ENCODE assay signal across 8 mouse cellular contexts in genomic region chr2:119742461-119743175, GRCm38 (mm10). TPM values are rescaled to one million over a fixed set of nuclear protein-coding genes. Genes with fewer than 3 reads are reported as not detected.
DNase-seq lines count a peak whose midpoint lies in the region; ATAC-seq and TF ChIP-seq lines count a peak whose summit lies in the region.

No protein-coding gene starts in this region.

- H3K27ac ChIP-seq in CH12.LX (ENCODE audit: insufficient read depth, low read depth): no peak overlapping the region
- H3K27ac ChIP-seq in embryonic facial prominence, embryonic 11.5 days (replicated peaks; ENCODE audit: low read depth, low read length): no peak overlapping the region
- no peak overlapping the region for H3K27ac ChIP-seq in hindbrain, embryonic 12.5 days
- no peak overlapping the region for H3K27ac ChIP-seq in limb, embryonic 15.5 days

- in situ Hi-C loops in CH12.LX (cut with MboI; ENCODE audit: low pct_ligation_motif_present, low pct_unique_long_range_greater_than_20kb, low sequenced_read_pairs): no loop called here

- no peak for DNase-seq in frontal cortex, postnatal 14 days (ENCODE audit: low spot score in 2 of 2)
- DNase-seq in CH12.LX (ENCODE audit: extremely low read depth): no peak
- peak; percentile 28 for DNase-seq in embryonic facial prominence, embryonic 11.5 days (ENCODE audit: low spot score)
- peak; percentile 55 to 57 for DNase-seq in thymus, adult 18-20 months

- under 1% methylated on average over 56 of the region's 70 CpGs for whole genome bisulfite sequencing in embryonic facial prominence, embryonic 11.5 days
- 1% methylated on average over 62 of the region's 70 CpGs for WGBS in hindbrain, embryonic 12.5 days
- under 1% methylated on average over 67 of the region's 70 CpGs for WGBS in limb, embryonic 15.5 days

- dilution Hi-C loops in CH12.LX (cut with MboI; ENCODE audit: extremely low pct_ligation_motif_present, extremely low pct_unique_long_range_greater_than_20kb, low sequenced_read_pairs): no loop called here

- TF ChIP-seq CTCF in CH12.LX (conservative IDR thresholded peaks at IDR 0.05 in 1 of 2, IDR thresholded peaks at IDR 0.05 in 1 of 2; ENCODE audit: low read depth in 2 of 2, low read length in 2 of 2): no peak

- no peak for TF ChIP-seq EP300 in CH12.LX (IDR thresholded peaks at IDR 0.05; ENCODE audit: low read length)

- no peaks in the 10 kb centered on the region for H3K79me2 ChIP-seq in CH12.LX (replicated peaks; ENCODE audit: control insufficient read depth, extremely low read depth, insufficient read depth, poor library complexity, severe bottlenecking)
- H3K79me2 ChIP-seq in myocyte (ENCODE audit: control insufficient read depth, insufficient read depth): no peaks in the 10 kb centered on the region

- H3K4me2 ChIP-seq in CH12.LX (ENCODE audit: insufficient read depth, low read depth, poor library complexity, severe bottlenecking) (peak overlapping the region; percentile 41), myocyte (ENCODE audit: low read depth) (peak overlapping the region; percentile 92)
- peak overlapping the region; percentile 100 for H3K4me2 ChIP-seq in embryonic facial prominence, embryonic 11.5 days (ENCODE audit: low read depth, low read length)
- H3K4me2 ChIP-seq in hindbrain, embryonic 12.5 days (replicated peaks): peak overlapping the region; percentile 98
- peak overlapping the region; percentile 100 for H3K4me2 ChIP-seq in limb, embryonic 15.5 days

- H3K9ac ChIP-seq in CH12.LX (ENCODE audit: insufficient read depth, low read depth): peak overlapping the region; percentile 2; the same call in 1 of the 2 replicates
- H3K9ac ChIP-seq in embryonic facial prominence, embryonic 11.5 days (replicated peaks; ENCODE audit: low read length): peak overlapping the region; percentile 62
- H3K9ac ChIP-seq in hindbrain, embryonic 12.5 days: peak overlapping the region; percentile 64
- H3K9ac ChIP-seq in limb, embryonic 15.5 days: peak overlapping the region; percentile 44

- TF ChIP-seq POLR2A in CH12.LX (IDR thresholded peaks at IDR 0.05; ENCODE audit: low read depth, low read length): no peak
- no peak for TF ChIP-seq POLR2A in myocyte (IDR thresholded peaks at IDR 0.05; ENCODE audit: insufficient read length, low read depth)

- TF ChIP-seq RAD21 in CH12.LX (IDR thresholded peaks at IDR 0.05; ENCODE audit: low read depth, low read length): no peak

- H3K36me3 ChIP-seq in CH12.LX (replicated peaks in 1 of 2; ENCODE audit: control insufficient read depth in 1 of 2, insufficient read depth in 1 of 2, low read length in 1 of 2): no peaks in the 10 kb centered on the region
- H3K36me3 ChIP-seq in embryonic facial prominence, embryonic 11.5 days (replicated peaks; ENCODE audit: control insufficient read depth, insufficient read depth, low read depth, low read length): no peaks in the 10 kb centered on the region
- H3K36me3 ChIP-seq in hindbrain, embryonic 12.5 days: no peaks in the 10 kb centered on the region
- H3K36me3 ChIP-seq in limb, embryonic 15.5 days: no peaks in the 10 kb centered on the region
- H3K36me3 ChIP-seq in myocyte (ENCODE audit: control insufficient read depth, insufficient read depth): no peaks in the 10 kb centered on the region

- peak overlapping the region; percentile 1 for H3ac ChIP-seq in myocyte (ENCODE audit: control insufficient read depth, insufficient read length)

- H3K27me3 ChIP-seq in CH12.LX (replicated peaks) (peaks cover 14% of the 10 kb centered on the region), myocyte (ENCODE audit: control insufficient read depth, insufficient read depth, insufficient read length) (peaks cover 6% of the 10 kb centered on the region)
- peaks cover 35% of the 10 kb centered on the region for H3K27me3 ChIP-seq in embryonic facial prominence, embryonic 11.5 days (ENCODE audit: control insufficient read depth, insufficient read depth, low read length)
- peaks cover 72% of the 10 kb centered on the region for H3K27me3 ChIP-seq in hindbrain, embryonic 12.5 days
- peaks cover 47% of the 10 kb centered on the region for H3K27me3 ChIP-seq in limb, embryonic 15.5 days

- H3K4me3 ChIP-seq in CH12.LX (replicated peaks in 1 of 3; ENCODE audit: low read depth in 2 of 3, low read length in 2 of 3, poor library complexity in 1 of 3) (peak overlapping the region; percentile 38 to 63 (median 58)), myocyte (peak overlapping the region; percentile 25)
- H3K4me3 ChIP-seq in embryonic facial prominence, embryonic 11.5 days (ENCODE audit: low read depth, low read length): peak overlapping the region; percentile 62
- peak overlapping the region; percentile 58 for H3K4me3 ChIP-seq in hindbrain, embryonic 12.5 days
- H3K4me3 ChIP-seq in limb, embryonic 15.5 days: peak overlapping the region; percentile 70

- peaks cover 6 to 27% of the 10 kb centered on the region in 2 experiments for H3K4me1 ChIP-seq in CH12.LX (ENCODE audit: control insufficient read depth in 1 of 2, insufficient read depth in 2 of 2)
- H3K4me1 ChIP-seq in embryonic facial prominence, embryonic 11.5 days (ENCODE audit: control insufficient read depth, insufficient read depth, low read length): peaks cover 14% of the 10 kb centered on the region
- peaks cover 34% of the 10 kb centered on the region for H3K4me1 ChIP-seq in hindbrain, embryonic 12.5 days
- peaks cover 38% of the 10 kb centered on the region for H3K4me1 ChIP-seq in limb, embryonic 15.5 days

- H3K9me3 ChIP-seq in CH12.LX (replicated peaks; ENCODE audit: low read length): no peaks in the 10 kb centered on the region
- no peaks in the 10 kb centered on the region for H3K9me3 ChIP-seq in embryonic facial prominence, embryonic 11.5 days (replicated peaks; ENCODE audit: control insufficient read depth, low read length)
- no peaks in the 10 kb centered on the region for H3K9me3 ChIP-seq in hindbrain, embryonic 12.5 days (replicated peaks)
- no peaks in the 10 kb centered on the region for H3K9me3 ChIP-seq in limb, embryonic 15.5 days

- peak; percentile 5; the same call in 1 of the 2 replicates for ATAC-seq in frontal cortex, adult (ENCODE audit: low TSS enrichment)
- ATAC-seq in embryonic facial prominence, embryonic 11.5 days (replicated peaks; ENCODE audit: insufficient number of reproducible peaks, low FRiP score, low TSS enrichment, low read depth): peak; percentile 27
- peak; percentile 37 for ATAC-seq in hindbrain, embryonic 12.5 days (ENCODE audit: low FRiP score)
- no peak; the same call in 1 of the 2 replicates for ATAC-seq in limb, embryonic 15.5 days (ENCODE audit: insufficient number of reproducible peaks, low FRiP score, low TSS enrichment, low read depth)

TF ChIP-seq in CH12.LX, 34 proteins besides CTCF, POLR2A, EP300 and RAD21 (continues in another document):
- TF ChIP-seq RCOR1 (conservative IDR thresholded peaks at IDR 0.05; ENCODE audit: low read depth, low read length) (no peak), POLR2AphosphoS2 (IDR thresholded peaks at IDR 0.05; ENCODE audit: low read depth, low read length) (no peak), NELFE (IDR thresholded peaks at IDR 0.05; ENCODE audit: low read depth, low read length) (no peak), TBP (conservative IDR thresholded peaks at IDR 0.05; ENCODE audit: low read depth, low read length) (no peak), SMC3 (IDR thresholded peaks at IDR 0.05; ENCODE audit: low read depth, low read length) (no peak)

TF ChIP-seq in myocyte, 11 proteins besides CTCF, POLR2A, EP300 and RAD21 (continues in another document):
- TF ChIP-seq MAX (IDR thresholded peaks at IDR 0.05; ENCODE audit: low read depth) (no peak), SRF (IDR thresholded peaks at IDR 0.05; ENCODE audit: control insufficient read depth, insufficient read length, low read depth) (no peak), MYOG (IDR thresholded peaks at IDR 0.05; ENCODE audit: control insufficient read depth in 1 of 3, insufficient read depth in 1 of 3, insufficient read length in 2 of 3, low read depth in 2 of 3) (no peak), POLR2AphosphoS2 (IDR thresholded peaks at IDR 0.05; ENCODE audit: insufficient read length, low read depth) (no peak), MYOD1 (IDR thresholded peaks at IDR 0.05; ENCODE audit: control insufficient read depth in 1 of 3, insufficient read length in 2 of 3, low read depth in 2 of 3) (no peak)

RNA-seq across cellular contexts. Expression of gene Itpka, which starts 0.5 kb away (rescaled TPM):
- total RNA-seq in CH12.LX (2012; rRNA removed) (0.25 and 0.34 TPM in 2 replicates), CH12.LX (2014; rRNA removed) (0.28 and 0.39 TPM in 2 replicates)
- polyA plus RNA-seq in CH12.LX (2012; ENCODE audit: insufficient read length, low read depth) (0.40 and 0.54 TPM in 2 replicates), myocyte (2012; fragmentation: generic; extraction: Trizol) (0.14 TPM)
- 1.2 TPM in 2 replicates for polyA plus RNA-seq in embryonic facial prominence, embryonic 11.5 days (2014; fragmentation: Nextera tagmentation; extraction: Ambion mirVana)
- polyA plus RNA-seq in hindbrain, embryonic 12.5 days (2016; fragmentation: Nextera tagmentation; extraction: Ambion mirVana): 0.53 TPM in 2 replicates
- polyA plus RNA-seq in limb, embryonic 15.5 days (2015; fragmentation: Nextera tagmentation; extraction: Ambion mirVana): 0.31 and 0.55 TPM in 2 replicates

RNA-seq across cellular contexts. Expression of gene Ltk, which starts 17.6 kb away (rescaled TPM):
- total RNA-seq in CH12.LX (2012; rRNA removed) (1.3 and 2.3 TPM in 2 replicates), CH12.LX (2014; rRNA removed) (not detected in 2 replicates)
- polyA plus RNA-seq in CH12.LX (2012; ENCODE audit: insufficient read length, low read depth) (0.10 TPM in 1 of 2 replicates, not detected in the other), myocyte (2012; fragmentation: generic; extraction: Trizol) (not detected)
- not detected in 2 replicates for polyA plus RNA-seq in embryonic facial prominence, embryonic 11.5 days (2014; fragmentation: Nextera tagmentation; extraction: Ambion mirVana)
- polyA plus RNA-seq in hindbrain, embryonic 12.5 days (2016; fragmentation: Nextera tagmentation; extraction: Ambion mirVana): 0.23 and 0.34 TPM in 2 replicates
- polyA plus RNA-seq in limb, embryonic 15.5 days (2015; fragmentation: Nextera tagmentation; extraction: Ambion mirVana): not detected in 2 replicates

RNA-seq across cellular contexts. Expression of gene Rpap1, which starts 44.7 kb away (rescaled TPM):
- 28.9 and 31.8 TPM in 2 replicates for total RNA-seq in CH12.LX (2012; rRNA removed)
- 8.5 and 9.0 TPM in 2 replicates for total RNA-seq in CH12.LX (2014; rRNA removed)
- 28.7 and 34.7 TPM in 2 replicates for polyA plus RNA-seq in CH12.LX (2012; ENCODE audit: insufficient read length, low read depth)
- 17.5 and 20.0 TPM in 2 replicates for polyA plus RNA-seq in embryonic facial prominence, embryonic 11.5 days (2014; fragmentation: Nextera tagmentation; extraction: Ambion mirVana)
- 29.3 and 31.0 TPM in 2 replicates for polyA plus RNA-seq in hindbrain, embryonic 12.5 days (2016; fragmentation: Nextera tagmentation; extraction: Ambion mirVana)
- 22.1 and 22.2 TPM in 2 replicates for polyA plus RNA-seq in limb, embryonic 15.5 days (2015; fragmentation: Nextera tagmentation; extraction: Ambion mirVana)
- 13.7 TPM for polyA plus RNA-seq in myocyte (2012; fragmentation: generic; extraction: Trizol)

RNA-seq across cellular contexts. Expression of gene Tyro3, which starts 54.9 kb away (rescaled TPM):
- 31.8 and 39.7 TPM in 2 replicates for total RNA-seq in CH12.LX (2012; rRNA removed)
- total RNA-seq in CH12.LX (2014; rRNA removed): 19.1 and 20.3 TPM in 2 replicates
- 23.7 and 24.7 TPM in 2 replicates for polyA plus RNA-seq in CH12.LX (2012; ENCODE audit: insufficient read length, low read depth)
- 16.3 and 21.0 TPM in 2 replicates for polyA plus RNA-seq in embryonic facial prominence, embryonic 11.5 days (2014; fragmentation: Nextera tagmentation; extraction: Ambion mirVana)
- polyA plus RNA-seq in hindbrain, embryonic 12.5 days (2016; fragmentation: Nextera tagmentation; extraction: Ambion mirVana): 27.1 and 27.8 TPM in 2 replicates
- polyA plus RNA-seq in limb, embryonic 15.5 days (2015; fragmentation: Nextera tagmentation; extraction: Ambion mirVana): 28.7 and 32.6 TPM in 2 replicates
- polyA plus RNA-seq in myocyte (2012; fragmentation: generic; extraction: Trizol): 6.0 TPM

Comparison
In these comparisons a context has a peak if more than half of its experiments do, and no peak if none do; other contexts are left out.
1. DNase-seq: peak in embryonic facial prominence, embryonic 11.5 days (single experiment) and thymus, adult 18-20 months (2 of 2); none in frontal cortex, postnatal 14 days (0 of 2) and CH12.LX (single experiment).
2. H3K4me2 ChIP-seq: peak in every context shown above with its lines; median percentile 100 in embryonic facial prominence, embryonic 11.5 days; 100 in limb, embryonic 15.5 days; 98 in hindbrain, embryonic 12.5 days; 92 in myocyte; 41 in CH12.LX.
3. H3K9ac ChIP-seq: peak in every context shown above with its lines; median percentile 64 in hindbrain, embryonic 12.5 days; 62 in embryonic facial prominence, embryonic 11.5 days; 44 in limb, embryonic 15.5 days; 2 in CH12.LX.
4. Peak in every context shown above with its lines, with median percentiles within 50 percentile points of each other: H3K4me3 ChIP-seq.